Mouse (Mus musculus): ENCODE results near the gene Ccdc113.

Gene Ccdc113

DNA sequence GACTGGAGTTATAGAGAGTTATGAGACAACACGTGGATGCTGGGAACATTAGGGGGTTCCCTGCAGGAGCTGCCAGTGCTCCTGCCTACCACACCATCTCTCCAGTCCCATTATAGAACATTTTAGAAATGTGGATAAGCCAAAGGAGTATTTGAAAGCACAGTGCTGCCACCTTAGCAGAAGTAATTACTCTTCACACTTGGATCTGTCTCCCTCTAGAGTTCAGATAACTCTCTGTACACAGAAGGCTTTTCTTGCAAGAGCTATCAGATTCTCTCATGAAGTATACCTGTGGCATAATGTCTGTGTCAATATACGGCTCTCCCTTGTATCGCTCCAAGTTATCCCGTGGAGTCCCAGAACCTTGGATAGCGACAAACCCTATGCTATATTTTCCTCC is 5.6 kb downstream of the Ccdc113 start:
- DNase-seq (ENCODE audit: low spot score in 2 of 2) = no peak

DNA sequence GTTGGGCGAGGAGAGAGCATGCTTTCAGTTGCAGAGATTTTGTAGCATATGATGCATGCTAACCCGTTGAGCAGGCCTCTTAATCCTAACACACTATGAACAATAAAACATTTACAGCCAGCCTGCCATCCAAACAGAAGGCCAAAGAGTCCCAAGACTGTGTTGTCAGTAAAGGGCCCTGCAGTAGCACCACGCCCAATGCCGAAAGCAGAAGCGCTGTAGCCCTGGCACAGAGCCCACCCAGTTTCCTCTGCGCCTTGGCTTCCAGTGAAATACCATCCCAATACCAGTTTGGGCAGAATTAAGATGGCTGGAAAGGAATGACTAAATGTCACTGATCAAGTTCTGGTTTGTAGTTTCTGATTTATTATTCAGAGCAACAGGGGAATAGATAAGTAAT is 8.3 kb downstream of the Ccdc113 start:
- no peak for DNase-seq (ENCODE audit: low spot score in 2 of 2)

DNA sequence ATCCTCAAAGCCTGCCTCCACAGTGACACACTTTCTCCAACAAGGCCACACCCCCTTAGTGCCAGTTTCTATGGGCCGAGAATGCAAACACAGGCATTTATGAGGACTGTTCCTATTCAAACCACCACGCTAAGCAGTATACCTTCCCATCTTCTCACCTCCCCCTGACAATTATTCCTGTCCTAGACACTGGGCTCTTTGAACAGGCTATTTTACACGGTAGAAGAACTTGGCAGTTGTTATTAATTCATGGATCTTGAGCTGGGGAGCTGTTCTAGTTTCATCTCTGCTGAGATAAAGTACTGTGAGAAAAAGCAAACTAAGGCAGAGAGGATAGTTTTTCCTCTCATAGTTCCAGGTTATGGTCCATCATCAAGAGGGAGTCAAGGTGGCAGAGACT is 9.2 kb downstream of the Ccdc113 start:
- DNase-seq (ENCODE audit: low spot score in 2 of 2) = no peak

DNA sequence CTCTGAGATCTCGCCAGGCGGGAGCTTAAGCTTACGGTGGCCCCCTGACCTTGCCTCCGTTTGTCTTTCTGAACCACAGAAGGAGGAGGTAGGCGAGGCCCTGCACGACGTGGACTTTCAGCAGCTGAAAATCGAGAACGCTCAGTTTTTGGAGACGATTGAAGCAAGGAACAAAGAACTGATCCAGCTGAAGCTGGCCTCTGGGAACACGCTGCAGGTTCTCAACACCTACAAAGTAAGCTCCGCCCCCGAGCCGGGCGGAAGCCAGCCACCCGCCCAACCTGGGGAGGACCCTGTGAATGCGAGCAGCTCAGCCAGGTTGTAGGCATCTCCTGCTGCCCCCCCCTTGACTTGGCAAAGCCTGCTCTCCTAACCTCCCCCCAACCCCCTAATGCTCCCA is 11.9 kb downstream of the Ccdc113 start:
- DNase-seq (ENCODE audit: low spot score in 2 of 2) = no peak

DNA sequence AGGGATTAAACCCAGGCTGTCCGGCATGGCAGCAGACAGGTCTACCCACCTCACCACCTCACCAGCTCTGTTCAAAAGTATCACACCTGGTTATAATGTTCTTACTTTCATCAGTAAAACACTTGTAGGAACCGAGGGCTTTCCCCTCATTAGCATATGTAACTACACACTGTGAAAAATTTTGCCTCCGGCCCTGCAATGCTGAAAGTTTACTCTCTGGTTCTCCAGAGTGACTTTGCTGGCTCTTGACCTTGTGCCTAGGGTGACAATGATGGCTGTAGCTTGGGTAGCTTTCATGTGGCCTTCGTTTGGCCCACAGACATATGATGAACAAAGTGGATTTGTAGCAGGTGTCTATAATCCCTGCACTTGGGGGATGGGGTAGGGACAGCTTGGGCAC is 13.1 kb downstream of the Ccdc113 start:
- no peak for DNase-seq (ENCODE audit: low spot score in 2 of 2)

DNA sequence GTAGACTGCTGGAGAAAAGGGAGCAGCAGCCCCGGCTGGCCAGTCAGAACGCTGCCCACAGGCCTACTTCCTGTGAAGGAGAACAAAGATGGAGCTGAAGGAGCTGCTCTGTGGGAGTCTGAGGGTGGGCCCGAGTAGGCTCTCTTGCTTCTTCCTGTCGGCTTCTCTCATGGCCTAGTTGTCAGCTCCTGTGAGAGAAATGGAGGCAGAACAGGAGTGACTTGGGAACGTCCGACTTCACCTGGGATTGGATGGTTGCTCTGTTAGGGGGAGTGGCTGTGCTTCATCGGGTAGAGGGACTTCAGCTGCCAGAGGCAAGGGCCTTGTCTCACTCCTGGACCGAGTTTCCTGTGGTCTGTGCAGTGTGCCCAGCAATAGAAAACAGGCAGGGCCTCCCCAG is 14.0 kb downstream of the Ccdc113 start:
- DNase-seq (ENCODE audit: low spot score in 2 of 2) = no peak

DNA sequence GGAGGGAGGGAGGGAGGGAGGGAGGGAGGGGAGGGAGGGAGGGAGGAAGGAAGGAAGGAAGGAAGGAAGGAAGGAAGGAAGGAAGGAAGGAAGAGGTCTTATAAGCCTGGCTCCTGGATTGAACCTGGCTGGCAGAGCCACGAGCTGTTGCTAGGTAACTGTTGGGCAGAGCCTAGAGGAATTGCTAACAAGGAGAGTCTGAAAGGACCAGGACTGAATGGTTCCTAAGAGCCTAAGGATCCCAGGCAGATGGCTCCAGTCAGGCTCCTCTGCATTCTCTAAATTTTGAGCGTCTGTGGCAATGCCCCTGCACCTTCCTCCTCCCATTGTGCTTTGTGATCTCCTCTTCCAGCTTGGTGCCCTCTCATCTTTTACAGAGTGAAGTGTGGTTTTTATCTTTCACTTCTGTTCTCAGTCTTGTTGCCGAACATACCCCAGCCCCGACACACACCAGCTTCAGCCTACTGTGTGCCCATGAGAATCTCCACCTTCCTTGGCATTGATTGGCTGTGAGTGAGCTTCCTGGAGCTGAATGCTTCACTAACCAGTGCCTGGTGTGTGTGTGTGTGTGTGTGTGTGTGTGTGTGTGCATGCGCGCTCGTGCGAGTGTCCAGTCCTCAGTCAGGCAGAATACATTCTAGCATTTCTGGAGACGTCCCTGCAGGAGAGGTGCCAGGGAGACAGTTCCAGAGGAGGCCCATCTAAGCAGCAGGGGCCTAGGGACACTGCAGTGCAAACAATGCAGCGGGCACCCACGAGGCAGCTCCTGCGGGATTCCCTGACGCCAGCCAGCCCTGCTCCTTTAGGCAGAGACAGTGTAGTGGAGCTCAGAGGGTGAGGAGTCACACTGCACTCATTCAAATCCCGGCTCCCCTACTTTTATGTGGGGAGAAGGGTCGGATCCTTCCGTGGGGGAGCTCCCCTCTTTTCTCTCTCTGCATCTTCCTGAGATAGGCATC is 16.3 kb downstream of the Ccdc113 start:
- no peak for DNase-seq (ENCODE audit: low spot score in 2 of 2)

DNA sequence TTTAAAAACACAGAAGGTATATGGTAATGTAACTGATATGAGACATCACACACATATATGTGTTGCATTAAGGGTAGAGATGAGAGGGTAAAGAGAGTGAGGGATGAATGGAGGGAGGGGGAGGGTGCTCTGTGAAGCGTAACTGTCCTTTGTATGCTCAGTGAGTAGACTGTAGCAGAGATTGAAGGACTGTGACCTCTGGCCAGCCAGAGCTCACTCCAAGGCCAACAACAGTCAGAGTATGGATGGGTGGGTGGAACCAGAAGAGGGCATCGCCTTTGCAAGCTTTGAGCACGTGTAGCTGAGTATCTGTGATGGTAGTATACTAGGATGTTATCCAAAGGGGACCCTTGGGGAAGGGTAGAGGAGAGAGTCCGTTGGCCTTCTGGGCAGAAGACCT is 17.7 kb downstream of the Ccdc113 start:
- no peak for DNase-seq (ENCODE audit: low spot score in 2 of 2)

DNA sequence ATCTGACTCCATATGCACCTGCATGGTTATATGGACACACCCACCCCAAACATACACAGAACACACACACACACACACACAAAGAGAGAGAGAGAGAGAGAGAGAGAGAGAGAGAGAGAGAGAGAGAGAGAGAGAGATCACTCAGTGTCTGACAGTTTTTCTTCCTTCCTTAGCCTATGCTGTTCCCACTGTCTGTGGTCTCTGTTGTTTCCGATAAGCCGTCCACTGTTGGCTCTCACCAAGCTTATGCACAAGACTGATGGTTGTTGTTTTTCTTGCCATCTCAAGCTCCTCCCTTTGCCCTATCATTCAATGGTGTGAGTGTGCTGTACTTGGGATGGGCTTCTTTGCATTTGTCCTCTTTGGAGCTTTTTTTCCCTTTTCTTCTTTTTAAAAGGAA is 22.1 kb downstream of the Ccdc113 start:
- DNase-seq (ENCODE audit: low spot score in 2 of 2) = no peak

DNA sequence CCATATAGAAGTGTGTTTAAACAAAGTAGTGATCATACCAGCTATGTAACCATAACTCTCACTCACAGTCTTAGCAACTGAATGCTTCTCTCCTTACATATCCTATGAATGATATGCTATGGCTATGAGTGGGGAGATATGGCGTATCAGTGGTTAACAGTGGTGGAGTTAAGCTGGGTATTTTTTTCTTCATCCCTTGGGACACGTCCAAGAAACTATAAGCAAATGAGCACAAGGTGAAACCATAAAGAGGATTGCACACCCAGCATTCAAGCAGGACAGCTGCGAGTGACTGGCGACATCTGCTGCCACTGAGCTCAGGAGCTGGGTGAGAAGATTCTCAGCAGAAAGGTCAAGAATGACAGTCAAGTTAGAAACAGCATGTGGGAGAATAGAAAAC is 32.3 kb downstream of the Ccdc113 start:
- no peak for DNase-seq (ENCODE audit: low spot score in 2 of 2)

DNA sequence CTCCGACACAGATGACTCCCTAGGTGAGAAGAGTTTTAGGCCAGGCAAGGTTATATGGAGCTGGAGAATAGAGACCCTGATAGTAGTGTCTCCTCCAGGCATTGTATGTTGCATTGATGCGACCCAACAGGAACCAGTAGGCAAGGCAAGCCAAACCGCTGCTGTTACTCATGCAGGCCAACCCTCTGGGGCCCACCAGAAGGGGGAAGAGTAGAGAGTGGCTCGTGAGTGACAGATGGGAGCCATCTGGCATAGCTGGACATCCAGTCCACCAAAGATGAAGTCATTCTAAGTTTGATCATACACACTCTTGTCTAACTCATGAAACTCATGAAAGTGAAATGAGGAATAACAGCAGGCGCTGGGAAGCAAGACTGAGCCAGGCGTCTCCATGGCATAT is 32.9 kb downstream of the Ccdc113 start:
- no peak for DNase-seq (ENCODE audit: low spot score in 2 of 2)

DNA sequence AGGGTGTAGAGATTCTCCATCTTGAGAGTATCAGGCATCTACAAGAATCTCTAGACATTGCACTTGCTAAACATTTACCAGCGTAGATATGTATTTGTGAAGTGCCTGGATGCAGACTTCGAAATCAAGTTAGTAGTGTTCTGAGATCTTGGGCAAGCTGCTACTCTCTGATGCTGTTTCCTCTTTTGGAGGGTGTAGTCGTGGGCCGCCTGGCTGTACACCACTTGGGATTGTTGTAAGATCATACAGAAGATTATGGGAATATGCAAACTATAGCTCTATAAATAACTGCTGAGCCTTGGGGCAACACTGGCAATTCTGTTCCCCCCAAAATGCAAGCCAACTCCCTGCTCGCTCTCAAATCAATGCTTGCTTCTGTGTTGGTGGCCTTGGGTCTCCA is 39.3 kb downstream of the Ccdc113 start:
- DNase-seq (ENCODE audit: low spot score in 2 of 2) = no peak

DNA sequence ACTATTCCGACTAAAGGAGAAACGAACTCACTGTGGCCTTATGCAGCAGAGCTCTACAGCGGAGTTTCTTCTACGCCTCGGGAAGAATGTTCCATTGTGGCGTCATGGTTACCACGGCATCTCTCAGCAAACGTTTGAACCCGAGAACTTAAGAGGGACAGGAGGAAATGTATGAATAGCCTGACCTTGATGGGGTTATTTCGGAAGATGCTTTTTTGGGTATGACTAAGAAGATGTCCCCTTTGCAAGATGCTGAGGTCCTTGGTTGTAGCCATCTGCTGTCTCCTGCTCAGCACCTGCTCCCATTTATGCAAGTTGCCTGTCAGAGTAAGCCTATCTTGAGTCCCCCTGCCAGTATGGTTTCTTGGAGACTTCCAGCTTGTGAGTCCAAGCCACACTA is 42.4 kb downstream of the Ccdc113 start, which contains the start of gene Prss54:
TSS of gene Prss54 (minus strand) at position 101 of the 400 bp plus-strand sequence.
- DNase-seq (ENCODE audit: low spot score in 2 of 2) = no peak

DNA sequence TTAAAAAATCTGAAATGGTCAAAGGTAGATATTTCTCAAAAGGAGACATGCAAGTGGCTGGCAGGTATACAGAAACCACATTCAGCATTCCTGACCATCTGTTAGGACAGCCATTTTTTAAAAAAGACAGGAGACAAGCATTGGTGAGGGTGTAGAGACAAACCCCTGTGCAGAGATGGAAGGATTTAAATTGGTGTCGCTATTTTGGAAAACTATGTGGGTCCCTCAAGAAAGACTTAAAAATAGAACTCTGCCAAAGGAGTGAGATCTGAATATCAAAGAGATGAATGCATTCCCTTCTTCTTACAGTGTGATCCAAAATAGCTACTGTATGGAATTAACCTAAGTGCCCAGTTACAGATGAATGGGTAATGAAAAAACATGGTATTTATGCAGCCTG is 53.5 kb downstream of the Ccdc113 start:
- no peak for DNase-seq (ENCODE audit: low spot score in 2 of 2)

DNA sequence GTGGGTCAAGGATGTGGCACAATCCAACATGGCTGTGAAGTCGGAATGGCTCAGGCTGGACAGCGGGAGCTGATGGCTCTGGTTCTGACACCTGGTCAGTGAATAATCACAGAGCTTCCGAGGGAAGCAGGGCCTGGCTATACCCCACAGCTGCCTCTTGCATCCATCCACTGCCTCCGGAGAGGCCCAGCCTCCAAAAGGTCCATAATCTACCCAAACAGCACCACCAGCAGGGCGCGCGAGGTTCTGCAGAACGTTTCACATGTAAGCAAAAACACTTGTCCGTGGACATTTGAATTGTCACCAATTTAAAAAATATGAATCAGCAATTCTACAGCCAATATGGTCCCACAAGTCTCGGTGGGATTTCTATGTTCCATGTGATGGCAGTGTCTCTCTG is 55.4 kb downstream of the Ccdc113 start:
- DNase-seq (ENCODE audit: low spot score in 2 of 2) = no peak

DNA sequence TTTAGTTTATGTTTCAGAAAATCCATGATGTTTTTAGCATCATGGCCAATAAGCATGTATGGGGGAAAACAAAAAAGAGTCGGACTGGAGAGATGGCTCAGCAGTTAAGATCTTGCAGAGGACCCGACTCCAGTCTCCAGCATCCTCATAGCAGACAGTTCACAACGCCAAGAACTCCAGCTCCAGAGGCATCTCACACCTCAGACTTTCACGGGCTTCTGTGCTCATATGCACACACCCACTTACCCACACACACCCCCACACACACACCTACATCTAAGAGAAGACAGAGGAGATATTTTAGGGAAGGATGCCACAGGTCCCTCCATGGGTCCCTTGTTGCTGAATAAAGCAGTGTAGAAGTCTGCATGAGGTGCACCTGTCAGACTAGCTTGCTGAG is 56.7 kb downstream of the Ccdc113 start:
- no peak for DNase-seq (ENCODE audit: low spot score in 2 of 2)

DNA sequence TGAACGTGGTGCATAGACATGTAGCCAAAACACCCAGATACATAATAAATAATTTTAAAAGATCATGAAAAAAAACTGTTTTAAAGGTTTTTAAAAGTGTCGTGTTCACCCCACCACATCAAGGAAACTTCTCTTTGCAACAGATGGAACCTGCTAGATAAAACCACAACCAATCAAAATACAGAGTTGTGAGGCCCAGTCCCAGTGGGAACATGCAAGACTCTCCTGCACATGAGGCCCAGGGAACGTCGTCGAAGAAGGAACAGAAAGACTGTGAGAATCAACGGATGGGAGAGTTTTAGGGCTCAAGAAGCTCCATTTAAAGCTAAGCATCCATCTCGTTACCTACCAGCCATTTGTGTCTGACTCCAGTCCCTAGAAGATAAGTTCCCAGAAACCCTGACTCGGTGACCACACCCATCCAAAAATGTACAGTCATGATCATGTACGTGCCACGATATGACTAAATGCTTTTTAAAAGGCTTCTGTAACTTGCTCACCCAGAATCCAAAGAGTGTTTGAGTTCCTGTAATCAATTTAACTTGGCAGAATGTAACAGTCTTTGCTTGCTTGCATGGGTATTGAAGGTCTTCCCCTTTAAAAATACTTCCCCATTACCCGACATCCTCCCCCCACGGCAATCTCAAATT is 58.4 kb downstream of the Ccdc113 start:
- peak in 1 of 2 experiments; percentile 40 for DNase-seq (ENCODE audit: low spot score in 2 of 2)

DNA sequence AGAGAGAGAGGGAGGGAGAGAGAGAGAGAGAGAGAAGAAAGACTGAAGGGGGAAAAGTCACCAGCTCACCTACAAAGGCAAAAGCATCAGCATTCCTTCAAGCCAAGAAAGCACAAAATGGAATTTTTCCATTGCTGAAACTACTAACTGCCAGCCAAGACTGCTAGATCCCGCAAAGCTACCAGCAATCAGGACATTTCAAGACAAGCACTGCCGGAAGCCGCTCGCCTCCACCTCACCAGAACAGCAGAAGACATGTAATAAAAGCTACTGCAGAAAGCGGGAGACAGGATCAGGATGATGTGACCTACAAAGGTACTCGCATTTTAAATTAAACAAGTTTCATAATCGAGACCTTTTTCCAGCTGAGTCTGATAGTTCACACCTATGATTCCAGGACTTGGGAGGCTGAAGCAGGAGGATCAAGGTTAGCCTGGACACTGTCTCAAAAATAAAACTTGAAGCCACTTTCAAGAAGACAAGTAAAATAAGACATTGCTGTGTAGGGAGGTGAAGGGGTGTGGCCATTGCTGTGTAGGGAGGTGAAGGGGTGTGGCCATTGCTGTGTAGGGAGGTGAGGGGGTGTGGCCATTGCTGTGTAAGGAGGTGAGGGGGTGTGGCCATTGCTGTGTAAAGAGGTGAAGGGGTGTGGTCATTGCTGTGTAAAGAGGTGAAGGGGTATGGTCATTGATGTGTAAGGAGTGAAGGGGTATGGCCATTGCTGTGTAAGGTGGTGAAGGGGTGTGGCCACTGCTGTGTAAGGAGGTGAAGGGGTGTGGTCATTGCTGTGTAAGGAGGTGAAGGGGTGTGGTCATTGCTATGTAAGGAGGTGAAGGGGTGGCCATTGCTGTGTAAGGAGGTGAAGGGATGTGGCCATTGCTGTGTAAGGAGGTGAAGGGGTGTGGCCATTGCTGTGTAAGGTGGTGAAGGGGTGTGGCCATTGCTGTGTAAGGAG is 59.8 kb downstream of the Ccdc113 start:
- DNase-seq (ENCODE audit: low spot score in 2 of 2) = no peak

DNA sequence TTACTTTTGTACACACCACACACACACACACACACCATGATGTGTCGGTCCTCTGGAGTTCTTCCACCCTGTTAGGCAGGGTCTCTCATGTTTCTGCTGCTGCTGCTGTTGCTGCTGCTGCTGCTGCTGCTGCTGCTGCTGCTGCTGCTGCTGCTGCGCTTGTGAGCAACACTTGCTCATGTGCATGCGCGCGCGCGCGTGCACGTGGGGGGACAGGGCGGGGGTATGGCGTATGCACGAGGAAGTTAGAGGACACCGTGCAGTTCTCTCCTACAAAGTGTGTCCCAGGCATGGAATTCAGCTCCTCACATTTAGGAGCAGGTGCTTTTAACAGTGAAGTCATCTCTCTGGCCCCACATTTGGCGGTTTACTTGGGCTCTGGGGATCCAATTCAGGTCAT is 61.2 kb downstream of the Ccdc113 start:
- DNase-seq (ENCODE audit: low spot score in 2 of 2) = no peak

DNA sequence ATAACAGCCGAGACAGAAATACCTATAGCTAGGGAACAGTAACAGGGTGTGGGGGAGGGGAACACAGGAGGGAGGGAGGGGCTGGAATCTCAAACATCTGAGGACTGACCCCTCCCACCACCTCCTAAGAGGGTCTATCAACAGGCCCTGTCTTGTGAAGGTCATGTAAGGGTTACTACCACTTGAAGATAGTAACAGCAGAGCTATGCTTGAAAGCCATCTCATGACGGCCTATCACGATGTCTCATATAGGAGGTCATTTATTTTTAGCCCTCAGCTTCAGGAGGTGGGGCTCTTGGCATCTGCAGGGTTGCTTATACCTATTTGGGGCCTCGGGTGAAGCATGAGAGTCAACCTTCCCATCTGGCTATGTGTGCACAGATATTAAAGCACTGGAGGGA is 63.0 kb downstream of the Ccdc113 start:
- no peak for DNase-seq (ENCODE audit: low spot score in 2 of 2)

DNA sequence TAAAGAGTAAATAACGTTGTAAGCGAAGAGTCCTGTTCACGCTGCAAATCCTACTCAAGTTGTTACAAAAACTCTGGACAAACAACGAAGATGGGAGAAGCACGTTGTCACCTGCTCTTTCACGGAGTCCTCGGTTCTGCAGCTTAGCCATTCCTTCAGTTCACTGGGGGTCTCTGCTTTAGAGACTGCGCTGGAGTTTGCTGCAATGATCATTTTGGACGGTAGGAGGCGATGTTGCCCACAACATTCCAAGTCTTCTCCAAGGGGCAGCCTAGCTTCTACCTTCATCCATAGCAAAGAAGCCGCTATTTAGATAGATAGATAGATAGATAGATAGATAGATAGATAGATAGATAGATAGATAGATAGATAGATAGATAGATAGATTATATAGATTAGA is 66.0 kb downstream of the Ccdc113 start:
- DNase-seq (ENCODE audit: low spot score in 2 of 2) = peak; percentile 48 to 81

DNA sequence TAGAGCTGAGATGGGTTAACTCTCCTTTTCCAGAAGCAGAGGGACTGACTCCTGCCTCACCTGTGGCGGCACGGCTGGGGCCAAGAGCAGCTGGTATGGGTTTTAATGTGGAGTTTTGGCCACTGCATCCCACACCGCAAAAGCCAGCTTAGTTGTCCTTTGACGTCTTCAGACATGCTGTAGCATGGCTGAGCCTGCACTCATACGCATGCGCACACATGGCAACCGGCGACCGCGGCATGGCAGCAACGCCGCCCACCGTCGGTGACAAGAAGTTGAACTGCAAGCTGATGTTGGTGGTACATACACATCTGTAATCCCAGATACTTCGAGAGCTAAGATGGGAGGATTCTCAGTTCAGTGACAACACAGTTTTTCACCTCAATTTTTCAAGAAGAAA is 67.4 kb downstream of the Ccdc113 start:
- no peak for DNase-seq (ENCODE audit: low spot score in 2 of 2)

Measured in spleen, postnatal 4 days (tissue).